Mouse (Mus musculus): ENCODE data around the gene Foxn1.

GRCm38 (mm10) chr11:78344328-78344889 lies 41.9 kb downstream of the Foxn1 start:
- no peak for TF ChIP-seq POLR2A (IDR thresholded peaks at IDR 0.05; ENCODE audit: extremely low read depth, insufficient read depth, low read length)
- no peak for TF ChIP-seq CTCF (IDR thresholded peaks at IDR 0.05; ENCODE audit: low read depth, low read length)

Data from liver, adult 2 months (tissue).